Mouse (Mus musculus): ENCODE results near the gene Zglp1. TPM values are rescaled to one million over a fixed set of nuclear protein-coding genes. Genes with fewer than 3 reads are reported as not detected.

The Zglp1 gene
- polyA plus RNA-seq (2012), result 3.1 and 7.5 TPM in 2 replicates

GRCm38 (mm10) chr9:21067006-21067684, at the start of gene Zglp1:
Gene Zglp1, minus strand, starts transcription at chr9:21067093.

DNA sequence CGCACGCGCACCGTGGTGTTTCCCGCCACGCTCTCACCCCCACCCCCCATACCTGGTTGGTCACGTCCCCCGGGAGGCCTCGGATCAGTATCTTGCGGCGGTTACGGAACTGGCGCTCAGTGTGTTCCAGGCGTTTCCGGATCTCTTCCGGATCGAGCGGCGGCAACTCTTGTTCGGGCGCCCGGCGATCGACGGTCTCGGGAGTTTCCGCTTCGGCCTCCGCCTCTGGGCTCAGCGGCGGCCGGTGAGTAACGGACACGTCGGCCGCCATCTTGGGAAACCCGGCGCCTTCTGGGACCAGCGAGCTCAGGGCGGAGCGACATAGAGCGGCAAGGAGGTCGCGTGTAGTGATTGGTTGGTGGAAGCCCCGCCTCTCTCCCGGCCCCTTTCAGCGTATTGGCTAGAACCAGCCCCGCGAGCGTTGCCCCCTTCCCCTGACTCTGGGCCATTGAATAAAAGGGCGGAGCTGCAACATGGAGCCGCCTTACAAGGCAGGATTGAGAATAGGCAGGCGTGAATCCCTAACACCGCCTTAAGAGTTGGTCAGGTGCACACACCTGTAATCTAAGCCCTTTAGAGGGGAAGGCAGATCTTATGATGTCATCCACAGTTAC, 24.9 kb upstream of the Zglp1 start, which contains the start of the genes Gm38431 and Raver1:
Gm38431 (minus strand) TSS at position 291 of the 614 bp plus-strand sequence.
Raver1 (minus strand) TSS at position 302 of the 614 bp plus-strand sequence.

DNA sequence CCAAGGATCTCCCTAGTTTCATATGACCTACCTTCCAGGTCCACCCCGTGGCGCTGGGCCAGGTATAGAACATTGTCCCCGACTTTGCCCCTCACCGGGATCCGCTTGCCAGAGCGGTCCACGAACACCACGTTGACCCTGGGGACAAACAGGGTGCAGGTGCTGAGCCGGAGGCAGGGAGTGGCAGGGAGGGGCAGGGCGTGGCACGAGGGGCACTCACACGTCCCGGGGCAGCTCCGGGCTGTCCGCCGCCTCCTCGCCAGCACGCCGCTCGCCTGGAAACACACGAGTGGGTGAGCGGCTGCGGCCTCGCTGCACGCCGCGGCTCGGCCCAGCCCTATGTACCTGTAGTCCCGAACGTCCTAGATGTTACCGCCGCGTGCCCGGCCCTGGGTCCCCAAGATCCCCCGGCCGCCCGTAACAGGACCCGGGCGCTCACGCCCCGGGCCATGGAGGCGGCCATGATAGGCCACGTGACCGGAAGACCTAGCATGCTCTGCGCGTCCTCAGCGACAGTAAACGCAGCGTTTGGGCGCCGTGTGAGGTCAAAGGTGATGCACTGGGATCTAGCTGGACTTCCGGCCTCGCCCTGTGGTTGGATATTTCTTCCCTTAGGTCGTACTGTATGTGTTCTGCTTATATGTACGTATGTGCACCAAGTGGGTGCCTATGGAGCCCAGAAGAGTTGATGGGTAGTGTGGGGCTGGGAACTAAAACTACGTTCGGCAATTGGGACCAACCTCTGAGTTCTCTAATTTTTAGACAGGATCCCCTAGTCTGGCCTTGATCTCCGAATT, 6.3 kb upstream of the Zglp1 start, which contains the start of the genes Gm49373 and Fdx1l:
Gm49373 (minus strand) TSS at position 53 of the 797 bp plus-strand sequence.
Fdx1l (minus strand) TSS at position 571 of the 797 bp plus-strand sequence.

DNA sequence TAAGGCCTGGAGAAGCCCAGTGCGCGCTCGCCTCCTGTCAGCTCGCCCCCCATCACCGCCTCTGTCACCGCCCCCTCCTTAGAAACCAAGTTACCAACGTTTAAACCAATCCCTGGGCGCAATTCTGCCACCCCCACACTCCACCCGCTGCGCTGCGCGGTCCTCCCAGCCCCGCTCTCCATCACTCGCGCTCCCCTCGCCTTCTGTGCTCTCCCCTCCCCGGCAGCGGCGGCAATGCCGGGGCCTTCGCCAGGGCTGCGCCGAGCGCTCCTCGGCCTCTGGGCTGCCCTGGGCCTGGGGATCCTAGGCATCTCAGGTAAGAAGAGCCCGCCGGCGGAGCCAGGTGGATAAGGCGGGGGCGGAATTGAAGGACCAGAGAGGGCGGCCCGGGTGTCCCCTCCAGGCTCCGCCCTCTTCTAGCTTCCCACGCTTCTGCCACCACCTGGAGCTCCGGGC, 35.0 kb downstream of the Zglp1 start, which contains the start of gene Icam5:
Icam5 (plus strand) TSS at position 178 of the 456 bp plus-strand sequence.

DNA sequence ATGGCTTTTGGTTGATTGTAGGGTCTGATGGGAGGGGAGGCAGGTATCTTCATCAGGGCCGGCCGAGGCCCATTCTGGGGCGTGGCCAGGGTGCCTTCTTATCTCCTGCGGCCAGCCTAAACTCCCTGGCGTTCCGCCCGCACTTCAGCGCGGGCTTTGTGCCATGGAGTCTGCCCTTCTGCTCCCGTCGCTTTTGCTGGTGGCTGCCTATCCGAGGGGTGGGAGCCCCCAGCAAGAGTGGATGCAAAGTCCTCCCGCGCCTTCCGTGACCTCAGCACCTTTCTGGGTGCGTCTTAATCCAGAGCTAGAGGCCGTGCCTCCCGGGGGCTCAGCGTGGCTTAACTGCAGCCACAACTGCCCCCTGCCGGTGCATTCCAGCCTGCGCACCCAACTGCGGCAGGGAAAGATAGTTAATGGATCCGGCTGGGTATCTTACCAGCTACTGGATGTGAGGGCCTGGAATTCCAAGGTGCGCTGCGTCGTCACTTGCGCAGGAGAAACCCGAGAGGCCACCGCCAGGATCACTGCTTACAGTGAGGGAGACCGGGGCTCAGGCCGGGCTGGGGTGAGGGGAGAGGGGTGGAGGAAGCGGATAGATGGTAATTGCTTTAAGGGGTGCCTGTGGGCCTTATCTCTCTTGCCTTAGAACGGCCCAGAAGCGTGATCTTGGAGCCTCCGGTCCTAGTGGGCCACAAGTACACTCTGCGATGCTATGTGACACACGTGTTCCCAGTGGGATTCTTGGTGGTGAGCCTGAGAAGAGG, 37.4 kb downstream of the Zglp1 start, which contains the start of gene Icam4:
Icam4 (plus strand) TSS at position 83 of the 764 bp plus-strand sequence.

DNA sequence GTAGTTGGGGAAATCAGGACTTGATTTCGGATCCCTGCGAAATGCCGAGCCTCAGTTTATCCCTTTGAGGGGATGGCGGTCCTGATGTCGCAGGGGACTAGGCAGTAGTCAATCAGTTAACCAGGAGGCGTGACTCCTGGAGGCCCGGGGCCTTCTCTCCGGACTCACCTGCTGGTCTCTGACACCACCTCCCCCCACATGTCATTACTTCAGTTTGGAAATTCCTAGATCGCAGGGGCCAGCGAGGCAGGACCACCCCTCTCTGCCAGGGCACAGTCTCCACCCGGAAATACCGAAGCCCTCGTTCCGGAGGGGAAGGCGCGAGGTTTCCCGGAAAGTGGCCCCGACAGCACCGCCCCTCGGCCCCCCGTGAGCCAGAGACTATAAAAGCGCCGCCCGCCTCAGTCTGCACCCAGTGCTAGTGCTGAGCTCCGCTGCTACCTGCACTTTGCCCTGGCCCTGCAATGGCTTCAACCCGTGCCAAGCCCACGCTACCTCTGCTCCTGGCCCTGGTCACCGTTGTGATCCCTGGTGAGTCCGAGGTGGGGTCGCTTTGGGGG, 51.2 kb downstream of the Zglp1 start, which contains the start of gene Icam1:
Icam1 (plus strand) TSS at position 415 of the 560 bp plus-strand sequence.

Other genes starting within 250 kb of the Zglp1 start
- not detected in 2 replicates for gene Rdh8, start 248.6 kb downstream of the Zglp1 start, polyA plus RNA-seq (2012)
- 124 and 174 TPM in 2 replicates for gene A230050P20Rik, start 198.5 kb downstream of the Zglp1 start, polyA plus RNA-seq (2012)
- gene Angptl6, start 187.4 kb downstream of the Zglp1 start, polyA plus RNA-seq (2012), result 2.7 and 4.1 TPM in 2 replicates
- gene Ppan, start 178.9 kb downstream of the Zglp1 start, polyA plus RNA-seq (2012), result 281 and 400 TPM in 2 replicates
- 554 and 634 TPM in 2 replicates for gene Eif3g, start 168.5 kb downstream of the Zglp1 start, polyA plus RNA-seq (2012)
- 124 and 137 TPM in 2 replicates for gene Dnmt1, start 107.2 kb downstream of the Zglp1 start, polyA plus RNA-seq (2012)
- gene S1pr2, start 90.3 kb downstream of the Zglp1 start, polyA plus RNA-seq (2012), result 4.0 and 5.2 TPM in 2 replicates
- gene Mrpl4, start 64.4 kb downstream of the Zglp1 start, polyA plus RNA-seq (2012), result 111 and 114 TPM in 2 replicates
- 23.4 and 36.2 TPM in 2 replicates for gene Icam1, start 51.1 kb downstream of the Zglp1 start, polyA plus RNA-seq (2012)
- 21.8 and 32.7 TPM in 2 replicates for gene Icam4, start 37.7 kb downstream of the Zglp1 start, polyA plus RNA-seq (2012)
- 0.32 and 0.57 TPM in 2 replicates for gene Icam5, start 35.0 kb downstream of the Zglp1 start, polyA plus RNA-seq (2012)
- 1.6 and 2.0 TPM in 2 replicates for gene Gm49373, start 6.0 kb upstream of the Zglp1 start, polyA plus RNA-seq (2012)
- gene Fdx1l, start 6.5 kb upstream of the Zglp1 start, polyA plus RNA-seq (2012), result 26.8 and 32.5 TPM in 2 replicates
- gene Gm38431, start 24.9 kb upstream of the Zglp1 start, polyA plus RNA-seq (2012), result 283 and 327 TPM in 2 replicates
- 94.4 and 110 TPM in 2 replicates for gene Raver1, start 24.9 kb upstream of the Zglp1 start, polyA plus RNA-seq (2012)
- 36.6 and 36.8 TPM in 2 replicates for gene Tyk2, start 64.2 kb upstream of the Zglp1 start, polyA plus RNA-seq (2012)
- gene Cdc37, start 82.9 kb upstream of the Zglp1 start, polyA plus RNA-seq (2012), result 317 and 381 TPM in 2 replicates
- gene Pde4a, start 98.6 kb upstream of the Zglp1 start, polyA plus RNA-seq (2012), result 15.4 and 17.1 TPM in 2 replicates
- gene Keap1, start 172.3 kb upstream of the Zglp1 start, polyA plus RNA-seq (2012), result 66.5 and 66.9 TPM in 2 replicates
- gene S1pr5, start 181.3 kb upstream of the Zglp1 start, polyA plus RNA-seq (2012), result 0.24 and 0.41 TPM in 2 replicates
- gene Atg4d, start 198.2 kb upstream of the Zglp1 start, polyA plus RNA-seq (2012), result 21.4 and 22.7 TPM in 2 replicates
- gene Kri1, start 220.9 kb upstream of the Zglp1 start, polyA plus RNA-seq (2012), result 58.2 and 90.2 TPM in 2 replicates
- gene Cdkn2d, start 224.3 kb upstream of the Zglp1 start, polyA plus RNA-seq (2012), result 45.6 and 52.9 TPM in 2 replicates
- 0.10 and 0.13 TPM in 2 replicates for gene Ap1m2, start 245.2 kb upstream of the Zglp1 start, polyA plus RNA-seq (2012)